In the genomic region with DNA sequence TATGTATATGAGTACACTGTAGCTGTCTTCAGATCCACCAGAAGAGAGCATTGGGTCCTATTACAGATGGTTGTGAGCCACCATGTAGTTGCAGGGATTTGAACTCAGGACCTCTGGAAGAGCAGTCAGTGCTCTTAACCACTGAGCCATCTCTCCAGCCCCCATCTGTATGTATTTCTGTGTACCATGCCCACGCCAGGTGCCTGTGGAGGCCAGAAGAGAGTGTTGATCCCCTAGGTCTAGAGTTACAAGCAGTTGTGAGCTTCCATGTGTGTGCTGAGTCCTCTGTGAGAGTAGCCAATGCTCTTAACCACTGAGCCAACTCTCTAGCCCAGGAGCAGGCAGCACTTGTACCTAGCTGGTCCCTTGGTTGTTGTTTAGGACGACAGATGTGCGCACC, we compare ENCODE assay signal across 28 mouse cellular contexts. TPM values are rescaled to one million over a fixed set of nuclear protein-coding genes. Genes with fewer than 3 reads are reported as not detected.
DNase-seq lines count a peak whose midpoint lies in the region; ATAC-seq and TF ChIP-seq lines count a peak whose summit lies in the region.
"Had no signal": no experiment of that assay in that cellular context is flagged by ENCODE, and none has a peak within 500 bp of the region (broad histone marks: within the 10 kb centered on the region; RNA-seq: fewer than 3 reads in every experiment).

No protein-coding gene starts in this region.

- 82% methylated on average over 3 of the region's 3 CpGs for WGBS in liver, embryonic 12.5 days (ENCODE audit: insufficient replicate concordance)
- WGBS in liver, embryonic 11.5 days = 79% methylated on average over 3 of the region's 3 CpGs
- WGBS in spleen, adult 2 months = 69% methylated on average over 3 of the region's 3 CpGs
- 83% methylated on average over 3 of the region's 3 CpGs for WGBS in liver, embryonic 15.5 days (ENCODE audit: insufficient replicate concordance)
- WGBS in small intestine, adult 2 months = 92% methylated on average over 3 of the region's 3 CpGs

- H3K4me1 ChIP-seq in liver, embryonic 12.5 days = peaks cover 67% of the 10 kb centered on the region
- H3K4me1 ChIP-seq in liver, embryonic 11.5 days (replicated peaks; ENCODE audit: control insufficient read depth, insufficient read depth, low read length) = peaks cover 16% of the 10 kb centered on the region
- H3K4me1 ChIP-seq in spleen, adult 2 months (ENCODE audit: control insufficient read depth, insufficient read depth, insufficient read length) = peaks cover 30% of the 10 kb centered on the region; the same call in 1 of the 2 replicates
- H3K4me1 ChIP-seq in liver, embryonic 15.5 days (replicated peaks) = peaks cover 74% of the 10 kb centered on the region
- no peaks in the 10 kb centered on the region for H3K4me1 ChIP-seq in small intestine, adult 2 months (ENCODE audit: control insufficient read depth, insufficient read depth, insufficient read length, low read length)
- H3K4me1 ChIP-seq: embryonic facial prominence, embryonic 12.5 days; embryonic facial prominence, embryonic 15.5 days; heart, embryonic 10.5 days; heart, embryonic 13.5 days had no signal

- H3K36me3 ChIP-seq in liver, embryonic 12.5 days = peaks cover 44% of the 10 kb centered on the region
- no peaks in the 10 kb centered on the region; the same call in 1 of the 2 replicates for H3K36me3 ChIP-seq in liver, embryonic 11.5 days (ENCODE audit: control insufficient read depth, insufficient read depth, low read length)
- peaks cover 14% of the 10 kb centered on the region for H3K36me3 ChIP-seq in spleen, adult 2 months (ENCODE audit: control insufficient read depth, insufficient read depth, low read length)
- H3K36me3 ChIP-seq in liver, embryonic 15.5 days (replicated peaks) = peaks cover 45% of the 10 kb centered on the region
- H3K36me3 ChIP-seq in small intestine, adult 2 months (ENCODE audit: control insufficient read depth, insufficient read depth, low read length) = peaks cover 13% of the 10 kb centered on the region
- H3K36me3 ChIP-seq: embryonic facial prominence, embryonic 12.5 days; embryonic facial prominence, embryonic 15.5 days; heart, embryonic 10.5 days; heart, embryonic 13.5 days had no signal

- H3K9ac ChIP-seq in liver, embryonic 12.5 days = no peak overlapping the region
- no peak overlapping the region for H3K9ac ChIP-seq in liver, embryonic 11.5 days (ENCODE audit: low read depth, low read length)
- no peak overlapping the region for H3K9ac ChIP-seq in liver, embryonic 15.5 days
- H3K9ac ChIP-seq: embryonic facial prominence, embryonic 12.5 days; embryonic facial prominence, embryonic 15.5 days; forebrain, postnatal 0 days; heart, embryonic 13.5 days; hindbrain, embryonic 14.5 days had no signal

- peak overlapping the region; percentile 84 for H3K27ac ChIP-seq in liver, embryonic 12.5 days
- H3K27ac ChIP-seq in liver, embryonic 11.5 days (ENCODE audit: low read depth, low read length) = no peak overlapping the region
- H3K27ac ChIP-seq in spleen, adult 2 months (ENCODE audit: insufficient read depth, low read length) = peak overlapping the region; percentile 93
- peak overlapping the region; percentile 83 for H3K27ac ChIP-seq in liver, embryonic 15.5 days (replicated peaks)
- H3K27ac ChIP-seq in small intestine, adult 2 months (ENCODE audit: insufficient read depth, low read depth, low read length) = peak overlapping the region; percentile 8; the same call in 1 of the 2 replicates
- H3K27ac ChIP-seq: embryonic facial prominence, embryonic 12.5 days; embryonic facial prominence, embryonic 15.5 days; heart, adult 2 months; heart, embryonic 10.5 days; heart, embryonic 13.5 days; hindbrain, embryonic 14.5 days; hindbrain, postnatal 0 days had no signal

- no peaks in the 10 kb centered on the region for H3K9me3 ChIP-seq in liver, embryonic 12.5 days (replicated peaks)
- no peaks in the 10 kb centered on the region for H3K9me3 ChIP-seq in liver, embryonic 11.5 days (ENCODE audit: control insufficient read depth, low read length)
- no peaks in the 10 kb centered on the region for H3K9me3 ChIP-seq in liver, embryonic 15.5 days (replicated peaks)
- H3K9me3 ChIP-seq: embryonic facial prominence, embryonic 12.5 days; embryonic facial prominence, embryonic 15.5 days; heart, embryonic 10.5 days; heart, embryonic 13.5 days had no signal

- TF ChIP-seq CTCF in spleen, adult 2 months (IDR thresholded peaks at IDR 0.05; ENCODE audit: extremely low read depth, insufficient read depth, insufficient read length, insufficient replicate concordance) = no peak
- TF ChIP-seq CTCF in small intestine, adult 2 months (IDR thresholded peaks at IDR 0.05; ENCODE audit: extremely low read depth, insufficient read length, insufficient replicate concordance, low read depth, low read length) = no peak

- no peak for TF ChIP-seq POLR2A in spleen, adult 2 months (IDR thresholded peaks at IDR 0.05; ENCODE audit: low read depth, low read length)
- no peak for TF ChIP-seq POLR2A in small intestine, adult 2 months (IDR thresholded peaks at IDR 0.05; ENCODE audit: low read depth, low read length)

- H3K4me3 ChIP-seq in liver, embryonic 12.5 days = no peak overlapping the region
- H3K4me3 ChIP-seq in liver, embryonic 11.5 days (ENCODE audit: low read depth, low read length) = no peak overlapping the region
- no peak overlapping the region for H3K4me3 ChIP-seq in spleen, adult 2 months (ENCODE audit: extremely low read depth, insufficient read depth, insufficient read length)
- no peak overlapping the region for H3K4me3 ChIP-seq in liver, embryonic 15.5 days (replicated peaks)
- H3K4me3 ChIP-seq in small intestine, adult 2 months (ENCODE audit: low read depth, low read length) = no peak overlapping the region
- H3K4me3 ChIP-seq: embryonic facial prominence, embryonic 12.5 days; embryonic facial prominence, embryonic 15.5 days; heart, adult 2 months; heart, embryonic 10.5 days; heart, embryonic 13.5 days had no signal

- ATAC-seq in liver, embryonic 12.5 days = no peak
- no peak for ATAC-seq in liver, embryonic 11.5 days (replicated peaks; ENCODE audit: low FRiP score)
- no peak for ATAC-seq in liver, embryonic 15.5 days (ENCODE audit: insufficient read depth)
- ATAC-seq: forebrain, embryonic 14.5 days; forebrain, postnatal 0 days; hindbrain, postnatal 0 days had no signal

- no peaks in the 10 kb centered on the region for H3K27me3 ChIP-seq in liver, embryonic 12.5 days (replicated peaks)
- no peaks in the 10 kb centered on the region for H3K27me3 ChIP-seq in liver, embryonic 11.5 days (replicated peaks; ENCODE audit: control insufficient read depth, insufficient read depth, low read length)
- no peaks in the 10 kb centered on the region for H3K27me3 ChIP-seq in spleen, adult 2 months (ENCODE audit: control insufficient read depth, insufficient read depth, low read length)
- no peaks in the 10 kb centered on the region for H3K27me3 ChIP-seq in liver, embryonic 15.5 days
- no peaks in the 10 kb centered on the region for H3K27me3 ChIP-seq in small intestine, adult 2 months (ENCODE audit: control insufficient read depth, insufficient read depth, low read length)
- H3K27me3 ChIP-seq: embryonic facial prominence, embryonic 12.5 days; embryonic facial prominence, embryonic 15.5 days had no signal

- no peak overlapping the region for H3K4me2 ChIP-seq in liver, embryonic 12.5 days
- H3K4me2 ChIP-seq in liver, embryonic 11.5 days = no peak overlapping the region
- H3K4me2 ChIP-seq in liver, embryonic 15.5 days = no peak overlapping the region
- H3K4me2 ChIP-seq: embryonic facial prominence, embryonic 12.5 days; embryonic facial prominence, embryonic 15.5 days; heart, embryonic 13.5 days; hindbrain, embryonic 14.5 days had no signal

- no peak for DNase-seq in liver, embryonic 11.5 days (ENCODE audit: low spot score)
- DNase-seq in spleen, adult 2 months (ENCODE audit: low read depth in 1 of 2, low spot score in 2 of 2) = no peak
- DNase-seq in spleen, postnatal 10 days (ENCODE audit: low spot score in 2 of 2) = no peak
- DNase-seq in right cerebral cortex, postnatal 4 days = no peak
- no peak for DNase-seq in gastrocnemius, postnatal 4 days (ENCODE audit: low spot score in 2 of 2)
- DNase-seq: adrenal gland, adult 2 months; adrenal gland, postnatal 14 days; cerebellum, adult 18-20 months; cerebellum, adult 9-10 months; cerebellum, postnatal 25 days; forebrain, postnatal 0 days; gastrocnemius, postnatal 25 days; heart, adult 2 months; heart, postnatal 14 days; heart, postnatal 4 days had no signal

RNA-seq across cellular contexts. Expression of a gene that starts 7.2 kb away (rescaled TPM):
- polyA plus RNA-seq in liver, embryonic 12.5 days (2016; fragmentation: Nextera tagmentation; extraction: Ambion mirVana) = 103 and 113 TPM in 2 replicates
- polyA plus RNA-seq in liver, embryonic 11.5 days (2014; fragmentation: Nextera tagmentation; extraction: Ambion mirVana) = 159 and 169 TPM in 2 replicates
- polyA plus RNA-seq in spleen, adult 2 months (2012; rRNA removed) = 70.2 and 89.3 TPM in 2 replicates
- 88.8 and 89.4 TPM in 2 replicates for polyA plus RNA-seq in liver, embryonic 15.5 days (2015; fragmentation: Nextera tagmentation; extraction: Ambion mirVana)
- 108 and 120 TPM in 2 replicates for polyA plus RNA-seq in small intestine, adult 2 months (2012; rRNA removed)
- 10 to 100 TPM; 54.4 to 54.9 TPM for total RNA-seq in gastrocnemius, postnatal 4 days (2021)

RNA-seq across cellular contexts. Expression of a gene that starts 11.3 kb away (rescaled TPM):
- polyA plus RNA-seq in liver, embryonic 12.5 days (2016; fragmentation: Nextera tagmentation; extraction: Ambion mirVana) = 176 and 179 TPM in 2 replicates
- 156 and 162 TPM in 2 replicates for polyA plus RNA-seq in liver, embryonic 11.5 days (2014; fragmentation: Nextera tagmentation; extraction: Ambion mirVana)
- polyA plus RNA-seq in spleen, adult 2 months (2012; rRNA removed) = 309 and 340 TPM in 2 replicates
- polyA plus RNA-seq in liver, embryonic 15.5 days (2015; fragmentation: Nextera tagmentation; extraction: Ambion mirVana) = 221 and 246 TPM in 2 replicates
- 128 and 203 TPM in 2 replicates for polyA plus RNA-seq in small intestine, adult 2 months (2012; rRNA removed)
- 1 to 10 TPM; 2.5 to 3.4 TPM for total RNA-seq in gastrocnemius, postnatal 4 days (2021)

RNA-seq across cellular contexts. Expression of a gene that starts 25.2 kb away (rescaled TPM):
- polyA plus RNA-seq in liver, embryonic 12.5 days (2016; fragmentation: Nextera tagmentation; extraction: Ambion mirVana) = 0.80 and 0.81 TPM in 2 replicates
- 3.6 and 6.2 TPM in 2 replicates for polyA plus RNA-seq in liver, embryonic 11.5 days (2014; fragmentation: Nextera tagmentation; extraction: Ambion mirVana)
- polyA plus RNA-seq in spleen, adult 2 months (2012; rRNA removed) = 7.2 and 8.0 TPM in 2 replicates
- 0.96 and 1.4 TPM in 2 replicates for polyA plus RNA-seq in liver, embryonic 15.5 days (2015; fragmentation: Nextera tagmentation; extraction: Ambion mirVana)
- polyA plus RNA-seq in small intestine, adult 2 months (2012; rRNA removed) = 166 and 227 TPM in 2 replicates
- 1 to 10 TPM; 7.2 to 7.5 TPM for total RNA-seq in gastrocnemius, postnatal 4 days (2021)
- total RNA-seq: common myeloid progenitor, adult 5-6 weeks; granulocyte monocyte progenitor cell, adult 5-6 weeks had no signal
- polyA plus RNA-seq: G1E had no signal

RNA-seq across cellular contexts. Expression of a gene that starts 32.5 kb away (rescaled TPM):
- 41.1 and 46.3 TPM in 2 replicates for polyA plus RNA-seq in liver, embryonic 12.5 days (2016; fragmentation: Nextera tagmentation; extraction: Ambion mirVana)
- 66.6 and 67.9 TPM in 2 replicates for polyA plus RNA-seq in liver, embryonic 11.5 days (2014; fragmentation: Nextera tagmentation; extraction: Ambion mirVana)
- polyA plus RNA-seq in spleen, adult 2 months (2012; rRNA removed) = 23.6 and 38.6 TPM in 2 replicates
- 29.4 and 35.6 TPM in 2 replicates for polyA plus RNA-seq in liver, embryonic 15.5 days (2015; fragmentation: Nextera tagmentation; extraction: Ambion mirVana)
- 35.4 and 43.1 TPM in 2 replicates for polyA plus RNA-seq in small intestine, adult 2 months (2012; rRNA removed)
- 10 to 100 TPM; 34.3 to 34.6 TPM for total RNA-seq in gastrocnemius, postnatal 4 days (2021)

RNA-seq across cellular contexts. Expression of a gene that starts 38.9 kb away (rescaled TPM):
- polyA plus RNA-seq in liver, embryonic 12.5 days (2016; fragmentation: Nextera tagmentation; extraction: Ambion mirVana) = 36.9 and 40.6 TPM in 2 replicates
- 55.1 and 59.2 TPM in 2 replicates for polyA plus RNA-seq in liver, embryonic 11.5 days (2014; fragmentation: Nextera tagmentation; extraction: Ambion mirVana)
- 21.8 and 30.1 TPM in 2 replicates for polyA plus RNA-seq in spleen, adult 2 months (2012; rRNA removed)
- polyA plus RNA-seq in liver, embryonic 15.5 days (2015; fragmentation: Nextera tagmentation; extraction: Ambion mirVana) = 21.9 and 26.2 TPM in 2 replicates
- 26.8 and 35.7 TPM in 2 replicates for polyA plus RNA-seq in small intestine, adult 2 months (2012; rRNA removed)
- 10 to 100 TPM; 33.7 to 36.0 TPM for total RNA-seq in gastrocnemius, postnatal 4 days (2021)

Comparison
In these comparisons a context has a peak if more than half of its experiments do, and no peak if none do; other contexts are left out.
1. RNA of a gene that starts 25.2 kb away (polyA plus RNA-seq): 166 to 227 TPM in small intestine, adult 2 months; 7.2 to 8.0 TPM in spleen, adult 2 months, 3.6 to 6.2 TPM in liver, embryonic 11.5 days, 0.96 to 1.4 TPM in liver, embryonic 15.5 days and 0.80 to 0.81 TPM in liver, embryonic 12.5 days; every median in the first group is over 10 times any median in the second.